Mouse (Mus musculus) T-helper 17 cell (primary cell): ENCODE results near the gene Palm2.

Source experiments
- in situ Hi-C, 2 experiments: fragments of 300-600 bp; cut with MboI, MseI; formaldehyde crosslinking; loops; 1 replicate in 1 of 2; 2 replicates in 1 of 2; pipeline ENCODE4 v1.15.1; 2025; ENCODE audit warnings: high pct_unique_total_duplicates in 2 of 2

The Palm2 gene

DNA sequence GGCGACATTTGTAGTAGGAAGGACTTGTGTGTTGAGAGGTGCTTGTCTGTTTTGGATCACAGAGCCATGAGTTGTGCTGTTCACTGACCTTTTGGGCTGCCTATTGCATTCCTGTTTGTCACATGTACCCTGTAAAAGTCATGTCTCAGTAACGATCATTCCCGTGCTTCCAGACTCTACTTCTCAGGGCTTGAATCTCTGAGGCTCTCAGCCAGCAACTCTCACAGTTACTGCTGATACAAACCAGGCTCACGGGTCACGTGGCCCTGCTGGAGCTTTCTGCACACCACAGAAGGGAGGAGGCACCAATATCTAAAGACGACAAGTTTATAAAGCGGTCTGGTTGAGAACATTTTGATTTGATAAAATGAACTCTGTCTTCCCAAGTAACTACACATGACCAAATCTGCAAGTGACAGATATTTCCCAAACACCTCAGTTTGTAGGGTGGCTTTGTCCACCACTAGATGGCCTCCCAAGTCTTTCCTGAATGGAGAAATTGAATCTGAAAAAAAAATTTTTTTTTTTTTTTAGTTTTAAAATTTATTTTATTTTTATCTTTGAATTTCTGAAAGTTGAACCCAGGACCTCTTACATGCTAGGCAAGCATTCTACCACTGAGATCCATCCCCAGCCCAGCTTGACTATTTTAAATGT lies 236.9 kb downstream of the Palm2 start:
- in situ Hi-C loops, result loop anchor here (5.0 kb wide), 2 partner anchors 61 to 116 kb away; no protein-coding TSS in a partner anchor

DNA sequence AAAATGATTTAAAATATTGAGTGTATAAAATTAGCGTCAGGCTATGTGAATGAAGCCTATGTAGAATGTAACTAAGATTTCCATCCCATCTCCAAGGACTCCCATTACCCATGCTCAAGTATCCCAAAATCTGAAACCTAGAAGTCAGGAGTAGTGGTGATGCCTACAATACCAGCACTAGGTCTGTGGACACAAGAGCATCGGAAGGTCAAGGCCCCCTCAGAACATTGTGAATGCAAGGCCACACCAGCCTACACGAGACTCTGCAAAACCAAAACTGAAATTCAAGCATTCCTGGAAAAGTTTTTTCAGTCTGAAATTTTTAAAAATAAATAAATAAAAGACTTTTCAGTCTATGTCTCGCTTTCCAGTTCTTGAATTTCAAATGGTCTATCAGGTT lies 238.5 kb downstream of the Palm2 start:
- in situ Hi-C loops, result loop anchor here (5.0 kb wide), 2 partner anchors 60 to 115 kb away; no protein-coding TSS in a partner anchor

DNA sequence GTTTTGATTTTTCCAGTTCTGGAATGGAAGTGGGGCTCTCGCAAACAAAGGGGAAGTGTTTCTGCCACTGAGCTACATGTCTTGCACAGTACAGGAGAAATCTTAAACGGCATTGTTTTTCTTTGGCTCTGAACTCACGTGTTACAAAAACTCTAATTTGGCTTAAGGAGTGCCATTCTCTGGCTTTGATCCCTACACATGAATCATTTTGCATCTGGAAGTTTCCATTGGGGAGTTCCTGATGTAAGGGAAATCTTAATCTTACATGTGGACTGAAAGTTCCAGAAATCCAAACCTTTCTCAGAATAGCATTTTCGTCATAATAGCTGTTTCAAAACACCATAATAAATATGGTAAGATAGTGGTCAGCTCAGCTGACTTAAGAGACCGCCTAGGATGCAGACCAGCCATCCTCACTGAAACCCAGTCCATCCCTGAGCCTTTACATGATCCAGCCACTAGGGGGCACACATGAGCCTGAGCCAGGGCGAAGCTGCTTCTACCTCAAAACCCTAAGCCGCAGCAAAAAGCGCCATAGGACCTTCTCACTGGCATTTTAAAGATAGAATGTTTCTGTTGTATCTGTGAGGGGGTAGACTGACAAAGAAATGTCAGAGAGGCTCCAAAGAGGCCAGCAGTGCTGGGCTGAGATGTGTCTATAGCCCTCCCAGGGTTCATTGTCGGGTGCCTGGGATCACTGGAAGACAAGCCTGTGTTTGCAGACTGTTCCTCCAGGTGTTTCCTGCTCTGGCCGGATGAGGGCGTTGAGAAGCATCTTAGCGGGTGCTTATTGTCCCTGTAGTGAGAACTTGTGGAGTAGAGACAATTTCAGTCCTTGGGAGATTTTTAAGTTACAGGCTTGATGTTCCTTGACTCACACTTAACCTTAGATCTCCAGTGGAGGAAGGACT lies 239.2 kb downstream of the Palm2 start:
- in situ Hi-C loops, result loop anchor here (5.0 kb wide), 2 partner anchors 59 to 114 kb away; no protein-coding TSS in a partner anchor

DNA sequence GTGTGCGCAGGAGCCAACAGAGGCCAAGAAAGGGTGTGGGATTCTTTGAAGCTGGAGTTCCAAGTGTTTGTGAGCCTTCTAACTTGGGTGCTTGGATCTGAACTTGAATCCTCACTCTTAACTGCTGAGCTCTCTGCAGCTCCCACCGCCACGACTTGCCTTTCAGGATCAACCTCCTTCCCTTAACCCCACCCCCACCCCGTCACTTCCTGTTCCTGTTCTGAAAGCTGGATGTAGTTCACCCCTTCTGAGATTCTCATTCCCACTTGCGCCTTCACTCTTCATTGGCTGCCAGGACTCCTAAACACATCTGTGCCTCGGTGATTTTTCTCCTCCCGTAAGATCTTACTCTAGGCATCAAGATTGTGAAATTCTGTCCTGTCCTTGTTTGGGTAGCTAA lies 240.3 kb downstream of the Palm2 start:
- in situ Hi-C loops, result loop anchor here (5.0 kb wide), 2 partner anchors 58 to 113 kb away; no protein-coding TSS in a partner anchor

DNA sequence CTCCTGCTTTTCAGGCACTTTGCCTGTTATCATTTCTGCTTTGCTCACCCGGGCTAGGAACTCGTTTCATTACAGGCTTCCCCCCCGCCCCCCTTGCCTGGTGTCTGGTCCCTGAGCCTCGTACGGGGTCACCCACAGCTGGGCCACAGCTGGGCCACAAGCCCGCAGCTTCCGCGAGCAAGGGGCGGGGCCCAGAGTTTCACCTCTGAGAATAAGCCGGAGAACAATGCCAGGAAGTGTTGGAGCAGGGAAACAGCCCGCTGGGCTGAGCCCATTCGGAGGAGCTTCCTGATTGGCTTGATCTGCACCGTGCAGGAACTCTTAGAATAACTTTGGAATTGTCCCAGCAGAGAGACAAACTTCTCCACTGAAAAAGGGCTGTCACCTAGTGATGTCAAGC lies 241.3 kb downstream of the Palm2 start:
- in situ Hi-C loops, result loop anchor here (5.0 kb wide), 2 partner anchors 207 to 222 kb away; no protein-coding TSS in a partner anchor

DNA sequence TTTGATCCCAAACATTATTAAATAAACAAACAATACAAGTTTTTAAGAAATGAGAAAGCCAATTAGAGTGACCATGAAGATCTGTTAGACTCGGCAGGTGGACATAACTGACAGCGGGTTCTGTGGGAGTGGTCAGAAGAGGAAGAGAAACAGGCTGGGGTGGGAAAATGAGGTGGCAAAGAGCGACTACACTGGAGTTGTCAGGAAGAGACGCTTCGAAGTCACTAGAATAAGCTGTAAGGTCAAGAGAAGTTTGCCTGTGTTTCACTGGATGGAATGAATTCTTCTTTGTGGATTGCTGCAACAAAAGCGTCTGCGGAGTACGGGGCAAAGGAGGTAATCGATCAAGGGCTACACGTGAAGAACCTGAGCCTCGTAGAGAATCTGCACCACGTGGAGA lies 243.9 kb downstream of the Palm2 start:
- in situ Hi-C loops, result loop anchor here (5.0 kb wide), 2 partner anchors 204 to 219 kb away; no protein-coding TSS in a partner anchor

DNA sequence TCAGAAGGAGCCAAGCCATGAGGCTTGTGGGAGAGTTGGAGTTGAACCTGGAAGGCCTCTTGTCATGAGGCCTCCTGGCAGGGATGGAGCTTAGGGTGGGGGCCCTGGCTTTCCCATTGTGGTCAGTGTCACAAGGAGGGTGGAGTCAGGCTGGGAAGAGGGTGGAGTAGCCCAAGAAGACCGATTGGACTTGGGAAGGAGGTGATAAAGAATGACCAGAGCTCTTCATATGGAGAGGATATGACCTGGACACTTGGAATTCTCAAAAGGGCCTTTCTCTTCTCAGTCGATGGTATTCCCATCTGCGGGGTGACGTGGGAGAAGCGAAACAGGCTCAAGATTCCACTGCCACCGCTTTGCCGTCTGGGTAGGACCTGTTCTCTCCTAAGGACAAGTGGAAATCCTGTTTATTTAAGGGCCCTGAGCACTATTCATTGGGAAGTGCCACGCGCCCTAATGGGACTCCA lies 245.0 kb downstream of the Palm2 start:
- in situ Hi-C loops, result loop anchor here (5.0 kb wide), 2 partner anchors 203 to 218 kb away; no protein-coding TSS in a partner anchor

DNA sequence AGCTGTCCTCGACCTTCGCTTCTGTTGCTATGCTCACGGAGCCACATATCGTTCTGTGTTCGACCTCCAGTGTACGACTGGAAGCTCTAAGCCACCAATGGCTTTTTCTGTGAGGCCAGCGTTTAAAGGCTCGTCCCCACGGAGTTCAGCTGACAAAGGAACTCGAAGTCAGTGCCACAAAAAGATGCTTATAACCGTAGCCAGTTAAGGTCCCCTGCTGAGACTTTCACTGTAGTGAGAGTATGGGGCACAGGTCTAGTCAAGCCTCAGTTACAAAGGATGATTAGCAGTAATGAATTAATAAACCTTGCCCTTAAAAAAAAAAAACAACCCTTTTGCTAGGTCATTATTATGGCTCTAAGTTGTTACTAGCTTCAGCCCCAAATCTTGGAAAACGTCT lies 246.1 kb downstream of the Palm2 start:
- in situ Hi-C loops, result no loop called here

DNA sequence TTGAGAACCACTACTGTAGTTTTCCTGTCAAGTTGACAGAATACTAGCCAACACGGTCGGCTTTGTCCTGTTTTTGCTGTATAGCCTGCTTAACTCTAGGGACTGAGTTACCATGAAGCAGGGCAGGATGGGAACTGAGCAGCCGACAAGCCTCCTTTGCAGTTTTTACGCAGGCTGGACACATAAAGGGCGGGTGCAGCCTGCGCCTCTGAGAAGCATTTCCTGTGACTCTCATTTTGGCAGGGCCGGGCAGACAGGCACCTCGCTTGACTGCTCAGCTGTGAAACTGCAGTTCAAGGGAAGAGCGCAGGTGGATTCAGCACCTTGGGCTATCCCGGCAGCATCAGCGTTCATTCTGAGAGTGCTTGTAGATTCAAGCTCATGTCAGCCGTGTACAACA lies 247.5 kb downstream of the Palm2 start:
- in situ Hi-C loops, result no loop called here

DNA sequence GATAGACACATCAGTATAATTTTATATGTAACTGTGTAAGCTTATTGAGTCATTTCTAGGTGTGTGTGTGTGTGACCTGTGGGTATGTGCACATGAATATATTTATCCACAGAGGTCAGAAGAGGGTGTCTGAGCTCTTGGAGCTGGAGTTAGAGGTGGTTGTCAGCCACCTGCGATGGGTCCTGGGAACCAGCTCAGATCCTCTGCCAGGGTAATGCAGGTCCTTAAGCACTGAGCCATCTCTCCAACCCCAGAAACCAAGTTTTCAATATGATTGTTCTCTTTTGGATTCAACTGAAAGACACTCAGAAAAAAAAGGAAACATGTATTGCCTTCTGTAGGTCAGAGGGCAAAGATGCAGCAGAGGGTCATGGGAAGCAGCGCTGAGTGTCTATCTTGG lies 248.3 kb downstream of the Palm2 start:
- in situ Hi-C loops, result no loop called here

DNA sequence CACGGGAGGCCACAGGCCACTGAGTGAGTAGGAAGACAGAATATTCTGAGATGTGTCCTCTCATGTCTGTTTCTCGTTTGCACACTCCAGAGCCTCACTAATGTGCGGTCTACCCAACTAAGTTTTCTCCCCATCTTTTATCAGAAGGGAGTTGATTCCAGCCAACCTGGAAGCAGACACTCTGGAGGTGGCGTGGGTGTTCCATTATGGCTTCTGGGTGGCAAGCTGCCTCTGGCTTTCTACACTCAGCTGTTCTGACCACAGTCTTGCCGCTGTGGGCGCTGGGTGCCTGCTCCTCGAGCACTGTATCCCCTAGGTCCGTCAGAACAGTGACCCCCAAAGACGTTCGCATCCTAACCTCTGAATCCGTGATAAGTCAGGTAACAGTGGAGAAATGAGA lies 248.9 kb downstream of the Palm2 start:
- in situ Hi-C loops, result no loop called here

DNA sequence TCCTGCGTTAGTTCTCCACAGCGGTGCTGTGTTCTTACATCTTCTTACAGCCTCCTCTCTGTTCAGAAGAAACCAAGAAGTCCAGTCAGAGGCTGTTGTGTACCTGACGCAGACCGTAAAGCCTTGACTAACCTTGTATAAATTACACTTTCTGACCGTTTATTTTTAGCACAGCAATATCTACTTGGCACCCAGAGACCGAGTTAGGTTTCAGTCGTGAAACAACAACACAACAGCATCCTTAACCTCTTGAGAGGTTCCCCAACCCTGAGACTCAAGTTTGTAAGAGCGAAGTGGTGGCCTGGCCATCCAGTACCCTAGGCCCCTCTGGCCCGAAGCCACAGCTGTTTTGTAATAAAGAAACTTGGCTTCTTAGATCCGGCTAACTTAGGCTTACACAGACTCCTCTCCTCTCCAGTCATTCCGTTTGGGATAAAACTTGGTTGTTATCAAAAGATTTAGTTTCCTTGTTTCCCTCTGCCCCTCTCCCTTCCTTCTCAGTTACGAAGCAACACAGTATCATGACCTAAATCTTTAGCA lies 250.7 kb downstream of the Palm2 start:
- in situ Hi-C loops, result no loop called here

DNA sequence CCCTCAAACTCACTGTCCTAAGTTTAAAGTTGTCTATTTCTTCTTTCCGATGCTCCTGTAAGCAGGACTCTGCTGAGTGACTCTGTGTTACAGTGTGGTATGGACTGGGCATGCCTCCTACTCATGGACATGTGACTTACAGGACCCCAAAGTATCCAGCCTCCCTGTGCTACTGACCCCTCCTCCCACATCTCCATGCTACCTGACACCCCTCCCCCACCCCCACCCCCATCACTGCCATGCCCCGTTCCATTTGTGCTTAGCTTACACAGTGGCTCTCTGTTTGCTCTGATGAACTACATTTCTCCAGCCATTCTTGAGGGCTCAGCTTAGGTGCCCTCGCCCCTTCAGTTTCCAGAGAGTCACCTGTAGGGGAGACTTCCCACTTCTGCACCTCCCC lies 252.7 kb downstream of the Palm2 start:
- in situ Hi-C loops, result no loop called here

DNA sequence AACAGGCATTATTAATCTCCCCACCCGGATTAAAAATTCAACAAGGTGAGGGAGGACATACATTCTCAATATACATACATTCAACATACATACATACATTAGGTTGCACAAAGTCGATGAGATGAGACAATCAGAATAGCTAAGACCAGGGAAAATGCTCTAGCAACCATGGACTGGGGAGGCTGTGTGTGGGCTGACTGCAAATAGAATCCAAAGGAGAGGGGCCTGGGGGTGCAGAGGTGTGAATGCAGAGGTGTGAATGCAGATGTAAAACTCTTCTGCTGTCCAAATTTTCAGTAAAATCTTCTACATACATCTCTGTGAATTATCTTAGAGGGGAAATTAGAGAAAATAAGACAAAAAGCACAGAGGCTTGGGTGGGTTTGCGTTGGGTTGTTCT lies 253.5 kb downstream of the Palm2 start:
- in situ Hi-C loops, result no loop called here

DNA sequence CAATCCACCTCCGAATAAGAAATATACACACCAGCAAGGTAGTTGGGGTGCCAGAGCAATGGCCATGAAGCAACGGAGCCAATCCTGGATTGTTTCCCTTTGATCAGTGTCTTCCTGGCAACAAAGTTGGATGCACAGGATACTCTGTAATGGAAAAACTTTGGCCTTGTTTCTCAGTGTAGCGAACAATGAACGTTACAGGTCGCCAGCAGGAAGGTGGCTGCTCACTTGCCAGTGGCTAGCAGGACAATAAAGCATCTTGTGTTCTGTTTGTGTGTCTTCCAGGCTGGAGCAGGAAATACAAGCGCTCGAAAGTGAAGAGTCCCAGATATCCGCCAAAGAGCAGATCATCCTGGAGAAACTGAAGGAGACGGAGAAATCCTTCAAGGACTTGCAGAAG lies 254.1 kb downstream of the Palm2 start:
- in situ Hi-C loops, result no loop called here

DNA sequence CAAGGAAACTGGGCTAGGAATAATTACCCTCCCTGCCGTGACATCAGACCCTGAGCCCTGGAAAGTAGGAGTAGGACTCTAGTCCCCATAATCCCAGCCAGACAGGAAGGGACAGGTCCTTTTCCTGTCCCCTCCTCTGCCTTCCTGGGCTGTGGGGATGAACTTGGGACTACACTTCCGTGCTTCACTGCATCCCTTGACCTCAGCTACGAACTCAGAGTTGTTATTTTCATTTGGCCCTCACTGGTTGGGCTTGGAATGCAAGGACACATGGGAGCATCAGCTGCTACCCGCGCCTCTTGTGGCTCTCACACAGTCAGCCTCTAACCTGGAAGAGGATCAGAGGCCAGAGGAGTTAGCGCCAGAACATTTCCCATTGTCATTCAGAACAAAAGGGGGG lies 256.0 kb downstream of the Palm2 start:
- in situ Hi-C loops, result no loop called here

DNA sequence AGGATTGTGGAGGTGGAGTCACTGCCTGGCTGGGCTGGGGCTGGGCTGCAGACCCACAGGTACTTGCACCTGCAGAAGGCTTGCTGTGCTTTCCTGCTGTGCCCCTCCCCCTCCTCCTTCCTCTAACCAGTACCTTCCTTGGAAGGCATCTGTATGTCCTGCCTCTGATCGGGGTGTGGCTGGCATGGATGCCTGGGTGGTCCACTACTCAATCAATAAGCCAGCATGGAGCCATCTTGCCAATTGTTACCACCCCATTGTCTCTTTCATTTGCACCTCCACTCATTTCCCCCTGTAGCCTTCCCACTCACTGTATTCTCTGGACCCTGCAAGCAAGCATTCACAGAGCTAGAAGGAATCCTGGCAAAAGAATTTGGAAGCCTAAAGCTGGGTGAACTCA lies 256.8 kb downstream of the Palm2 start:
- in situ Hi-C loops, result no loop called here

DNA sequence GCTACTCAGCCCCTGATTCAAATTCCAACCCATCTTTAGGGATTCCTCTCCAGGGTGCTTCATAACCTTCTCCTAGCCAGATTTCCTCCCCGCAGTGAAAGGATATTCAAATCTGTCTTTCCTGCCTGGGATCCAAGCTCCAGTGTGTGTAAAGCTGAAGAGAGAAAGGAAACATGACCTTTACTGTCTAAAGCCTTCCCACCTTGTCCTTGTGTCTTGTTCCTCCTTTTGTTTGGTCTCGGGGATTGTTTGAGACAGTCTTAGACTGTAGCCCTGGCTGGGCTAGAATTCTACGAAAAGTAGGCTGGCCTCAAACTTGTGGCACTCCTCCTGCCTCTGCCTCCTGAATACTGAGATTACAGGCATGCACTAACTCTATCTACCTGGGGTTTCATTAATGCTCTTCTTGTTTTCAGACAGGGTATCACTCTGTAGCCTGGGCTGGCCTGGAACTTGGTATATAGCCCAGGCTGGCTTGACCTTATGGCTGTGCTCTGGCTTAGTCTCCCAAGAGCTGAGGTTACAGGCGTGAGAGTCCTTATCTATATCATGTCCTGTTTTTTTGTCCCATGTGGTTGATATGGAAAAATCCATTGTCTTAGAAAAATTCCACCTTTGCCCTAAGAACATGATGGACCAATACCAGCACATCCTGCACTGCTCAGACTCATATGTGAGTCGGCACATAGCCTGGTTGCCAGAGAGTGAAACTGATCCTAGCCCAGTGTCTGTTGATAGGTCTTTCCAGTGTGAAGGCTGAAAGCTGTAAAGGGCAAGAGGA lies 260.5 kb downstream of the Palm2 start:
- in situ Hi-C loops, result no loop called here

DNA sequence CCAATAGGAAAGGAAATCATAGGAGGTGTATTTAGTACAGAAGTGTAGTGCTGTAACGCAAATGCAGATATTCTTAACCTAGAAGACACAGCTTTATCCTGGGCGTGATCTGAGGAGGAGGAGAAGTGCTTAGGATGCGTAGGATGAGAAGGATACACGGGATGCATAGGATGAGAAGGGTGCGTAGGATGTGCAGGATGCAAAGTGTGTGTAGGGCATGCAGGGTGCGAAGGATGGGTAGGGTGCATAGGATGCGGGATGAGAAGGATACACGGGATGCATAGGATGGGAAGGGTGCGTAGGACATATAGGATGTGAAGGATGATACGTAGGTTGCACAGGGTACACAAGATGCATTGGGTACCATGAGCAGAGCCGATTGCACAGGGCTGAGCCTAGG lies 262.9 kb downstream of the Palm2 start:
- in situ Hi-C loops, result no loop called here

DNA sequence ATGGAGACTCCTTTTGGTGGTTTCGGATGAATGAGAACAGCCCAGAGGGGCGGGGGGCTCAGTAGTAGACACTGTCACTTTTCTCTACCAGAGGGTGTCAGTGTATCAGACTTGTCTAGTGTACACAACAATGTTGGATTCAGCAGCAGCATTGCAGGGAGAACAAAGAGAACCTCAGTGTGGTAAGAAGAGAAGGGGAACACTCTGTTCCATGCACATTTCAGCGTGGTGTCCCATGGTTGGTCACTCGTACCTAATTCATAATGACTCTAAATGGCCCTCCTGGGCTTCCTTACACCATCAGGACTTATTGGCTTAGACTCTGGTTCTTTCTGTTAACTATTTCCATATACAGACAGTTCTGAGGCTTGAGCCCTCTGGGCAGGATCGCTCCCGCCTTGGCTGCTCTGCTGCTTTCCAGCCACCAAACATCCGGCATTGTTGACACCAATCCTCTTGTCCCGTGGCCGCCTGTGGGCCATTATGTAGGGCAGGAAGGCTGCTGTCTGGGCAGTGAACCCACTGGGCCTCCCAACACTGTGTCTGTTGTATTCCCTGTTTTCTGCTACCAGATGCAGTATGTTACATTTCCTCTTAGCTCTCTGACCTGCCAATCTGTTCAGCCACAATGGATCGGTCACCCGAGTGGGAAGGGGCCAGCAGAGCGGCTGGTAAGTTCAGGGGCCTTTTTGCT lies 264.0 kb downstream of the Palm2 start:
- in situ Hi-C loops, result no loop called here

DNA sequence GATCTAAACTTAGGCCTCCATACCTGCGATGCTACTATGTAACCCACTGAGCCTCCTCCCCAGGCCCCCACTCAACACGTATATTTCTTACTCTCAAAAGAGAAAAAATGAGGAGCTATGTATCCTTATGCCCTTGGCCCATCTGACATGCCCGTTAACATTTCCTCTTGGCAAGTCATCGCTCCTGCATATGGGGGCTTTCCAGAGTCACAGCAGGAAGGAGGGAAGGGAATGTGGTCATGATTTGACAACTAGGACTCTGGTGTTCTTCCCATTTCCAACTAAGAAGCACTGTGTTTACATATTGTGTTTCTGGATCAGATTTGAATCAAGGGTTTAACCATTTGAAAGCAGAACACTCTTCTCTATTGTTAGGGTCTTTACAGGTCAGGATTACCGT lies 267.5 kb downstream of the Palm2 start:
- in situ Hi-C loops, result no loop called here
